Mouse (Mus musculus): Measurements from ENCODE around the gene Maneal. TPM values are rescaled to one million over a fixed set of nuclear protein-coding genes. Genes with fewer than 3 reads are reported as not detected.

Gene Maneal
- total RNA-seq, 1 experiment from 2014 or later = 6.4 TPM

DNA sequence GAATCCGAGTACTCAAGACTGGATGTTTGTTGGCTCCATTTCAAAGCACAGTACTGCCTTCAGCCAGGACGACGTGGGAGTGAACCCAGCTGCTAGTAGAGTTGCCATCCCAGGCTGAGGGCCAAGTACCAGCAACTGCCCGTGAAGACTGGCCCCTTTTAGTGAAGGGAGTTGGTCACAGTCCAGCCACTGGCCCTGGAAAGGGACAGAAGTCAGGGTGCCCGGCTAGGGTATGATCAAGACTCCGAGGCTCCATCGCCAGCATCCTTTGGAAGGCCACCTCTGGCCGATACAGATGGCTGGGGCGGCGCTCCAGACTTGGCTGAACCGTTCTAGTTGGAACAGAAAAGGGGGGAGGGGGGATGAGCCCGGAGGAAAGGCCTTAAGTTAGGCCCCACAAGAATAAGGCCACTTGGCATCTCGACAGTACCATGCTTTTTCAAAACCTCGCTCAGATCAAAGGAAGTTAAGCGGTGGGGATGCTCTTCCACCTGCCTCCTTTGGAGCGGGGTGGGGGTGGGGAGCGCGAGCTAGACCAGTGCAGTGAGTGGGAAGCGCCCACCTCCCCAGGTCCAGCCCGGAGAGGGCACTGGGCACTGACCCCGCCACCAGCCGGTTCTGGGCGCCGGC, 12.2 kb downstream of the Maneal start:
- peak; percentile 46 for DNase-seq

DNA sequence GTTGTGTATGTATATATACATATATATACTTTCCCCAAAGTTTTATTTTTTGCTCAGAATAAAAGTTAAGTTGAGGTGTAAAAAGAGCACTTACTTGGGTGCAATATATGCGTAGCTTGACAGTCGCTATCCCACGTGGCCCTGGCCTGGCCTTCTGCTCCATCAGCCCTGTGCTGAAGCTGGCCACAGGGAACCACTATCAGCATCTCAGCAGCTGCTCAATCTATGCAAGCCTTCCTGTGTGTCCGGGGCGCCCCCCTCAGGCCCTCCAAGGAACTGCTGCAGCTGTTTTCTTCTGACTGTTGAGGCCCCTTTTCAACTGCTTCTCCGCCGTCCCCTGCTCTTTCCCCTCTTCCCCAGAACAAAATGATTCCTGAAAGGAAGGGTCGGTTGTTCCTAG, 14.4 kb downstream of the Maneal start:
- peak; percentile 81 for DNase-seq

DNA sequence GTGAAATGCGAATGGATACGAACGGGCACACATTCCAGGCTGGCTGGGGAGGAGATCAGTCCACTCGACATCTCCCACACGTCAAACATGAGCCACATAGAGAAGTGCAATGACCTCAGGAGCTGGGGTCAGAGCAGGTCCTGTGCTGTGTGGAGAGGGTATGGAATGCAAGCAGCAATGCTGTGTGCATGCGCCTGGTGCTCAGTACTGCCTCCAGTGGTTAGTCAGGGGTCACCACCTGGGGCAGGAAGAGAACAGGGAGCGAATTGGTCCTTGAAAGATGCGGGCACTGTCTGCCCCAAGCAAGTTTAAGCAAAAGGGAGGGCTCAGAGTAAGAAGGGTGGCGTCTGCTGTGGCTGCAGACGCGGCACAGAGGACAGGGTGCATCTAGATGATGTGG, 18.5 kb downstream of the Maneal start:
- DNase-seq = peak; percentile 37

DNA sequence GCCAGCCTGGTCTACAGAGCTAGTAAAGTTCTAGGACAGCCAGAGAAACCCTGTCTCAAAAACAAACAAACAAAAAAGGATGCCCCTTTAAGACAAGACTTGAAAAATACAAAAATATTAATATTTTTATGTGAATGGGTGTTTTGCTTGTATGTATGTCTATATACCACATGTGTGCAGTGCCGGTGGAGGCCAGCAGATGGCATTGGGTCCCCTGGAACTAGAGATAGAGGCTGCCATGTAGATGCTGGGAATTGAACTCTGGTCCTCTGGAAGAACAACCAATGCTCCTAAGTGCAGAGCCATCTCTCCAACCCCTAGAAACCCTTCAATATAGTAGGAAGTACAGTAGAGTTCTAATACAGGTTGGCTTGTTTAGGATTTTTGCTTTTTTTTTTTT, 21.0 kb downstream of the Maneal start:
- no peak for DNase-seq

DNA sequence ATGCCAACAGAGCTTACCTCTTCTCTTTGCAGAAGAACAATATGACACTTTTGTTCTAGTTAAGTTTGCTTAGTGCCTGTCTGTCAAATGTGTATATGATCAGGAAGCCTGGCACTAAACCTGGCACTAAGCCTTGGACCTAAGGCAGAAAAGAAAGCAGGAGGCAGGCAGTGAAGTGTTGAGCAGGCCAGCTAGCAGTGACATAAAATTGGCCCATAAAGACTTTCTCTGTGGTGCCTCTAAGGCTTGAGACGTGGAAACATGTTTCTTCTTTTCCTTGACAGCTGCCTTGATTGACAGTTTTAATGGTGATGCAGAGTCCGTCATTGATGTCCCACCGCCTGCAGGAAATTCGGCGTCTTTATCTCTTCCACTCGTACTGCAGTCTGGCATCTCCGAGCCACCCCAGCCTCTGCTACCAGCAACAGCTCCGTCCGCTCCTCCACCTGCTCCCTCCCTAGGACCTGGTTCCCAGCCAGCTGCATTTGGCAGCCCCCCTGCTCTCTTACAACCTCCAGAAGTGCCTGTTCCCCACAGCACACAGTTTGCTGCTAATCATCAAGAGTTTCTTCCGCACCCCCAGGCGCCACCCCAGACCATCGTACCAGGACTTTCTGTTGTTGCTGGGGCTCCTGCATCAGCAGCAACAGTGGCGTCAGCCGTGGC, 23.8 kb downstream of the Maneal start:
- DNase-seq = no peak

DNA sequence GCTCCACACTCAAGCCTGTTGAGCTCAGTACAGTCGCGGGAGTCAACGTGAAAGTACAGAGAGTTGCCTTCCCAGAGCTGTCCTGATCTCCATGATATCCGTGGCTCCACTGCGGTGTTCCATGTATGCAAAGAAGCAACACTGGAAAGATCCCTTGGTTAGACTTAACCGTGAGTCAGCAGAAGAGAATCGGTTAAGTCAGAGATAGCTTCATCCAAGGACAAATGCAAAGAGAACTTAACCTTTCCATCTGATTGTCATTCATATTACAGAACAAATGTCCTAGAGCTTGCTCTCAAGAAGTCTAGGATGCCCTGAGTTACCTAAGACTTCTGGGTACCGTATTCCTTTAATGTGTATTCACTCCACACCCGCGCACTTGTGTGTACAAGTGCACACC, 29.2 kb downstream of the Maneal start:
- no peak for DNase-seq

DNA sequence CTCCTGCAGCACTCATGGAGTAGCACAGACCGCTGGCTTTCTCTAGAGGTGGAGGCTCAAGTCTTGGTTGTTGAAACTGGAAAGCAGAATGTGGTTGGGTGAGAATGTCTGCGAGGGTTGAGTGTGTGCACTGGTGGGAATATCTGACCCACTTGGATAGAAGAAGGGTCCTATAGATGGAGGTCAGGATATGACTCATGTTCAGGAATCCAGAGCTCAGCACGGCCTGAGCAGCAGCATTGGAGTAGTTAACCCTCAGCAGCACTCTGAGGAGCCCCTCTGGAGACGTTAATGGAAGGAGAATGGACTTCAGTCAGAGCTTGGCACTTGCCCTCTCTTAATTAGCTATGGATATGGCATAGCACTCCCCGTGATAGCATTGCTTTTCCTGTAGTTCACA, 32.3 kb downstream of the Maneal start:
- DNase-seq = no peak

DNA sequence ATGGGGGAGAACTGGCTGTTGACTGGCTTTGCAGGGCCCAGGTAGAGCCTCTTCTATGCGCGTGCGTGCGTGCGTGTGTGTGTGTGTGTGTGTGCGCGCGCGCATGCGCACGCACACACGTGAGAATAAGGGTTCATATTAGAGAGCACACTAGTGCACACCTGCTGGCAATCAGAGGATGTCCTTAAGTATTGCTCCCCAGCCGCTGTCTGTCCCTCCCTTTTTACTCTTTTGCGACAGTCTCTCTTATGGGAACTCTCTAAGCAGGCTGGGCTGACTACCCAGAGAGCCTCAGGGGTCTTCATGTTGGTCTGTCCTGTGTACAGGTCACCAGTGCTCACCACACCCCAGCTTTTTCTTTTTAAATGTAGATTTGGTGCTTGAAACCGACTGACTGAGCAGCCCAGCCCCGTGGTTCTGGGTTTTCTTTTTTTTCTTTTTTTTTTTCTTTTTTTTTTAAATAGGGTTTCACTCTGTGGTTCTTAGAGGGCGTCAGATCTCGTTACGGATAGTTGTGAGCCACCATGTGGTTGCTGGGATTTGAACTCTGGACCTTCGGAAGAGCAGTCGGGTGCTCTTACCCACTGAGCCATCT, 36.5 kb downstream of the Maneal start:
- DNase-seq = no peak

DNA sequence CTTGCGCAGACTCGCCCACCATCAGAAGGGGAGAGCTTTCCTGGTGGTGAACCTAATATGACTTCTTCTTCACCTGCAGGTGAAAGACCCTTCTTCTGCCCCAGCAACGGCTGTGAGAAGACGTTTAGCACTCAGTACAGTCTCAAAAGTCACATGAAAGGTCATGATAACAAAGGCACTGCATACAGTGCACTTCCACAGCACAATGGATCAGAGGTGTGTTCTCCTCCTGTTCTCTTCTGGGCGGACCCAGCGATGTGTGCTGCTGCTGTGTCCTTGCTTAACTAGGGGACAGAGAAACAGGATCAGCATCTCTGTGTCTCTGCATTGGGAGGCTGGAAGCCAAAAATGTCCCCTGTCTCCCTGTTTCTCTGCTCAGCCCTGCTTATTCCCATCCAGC, 37.0 kb downstream of the Maneal start:
- DNase-seq = no peak

DNA sequence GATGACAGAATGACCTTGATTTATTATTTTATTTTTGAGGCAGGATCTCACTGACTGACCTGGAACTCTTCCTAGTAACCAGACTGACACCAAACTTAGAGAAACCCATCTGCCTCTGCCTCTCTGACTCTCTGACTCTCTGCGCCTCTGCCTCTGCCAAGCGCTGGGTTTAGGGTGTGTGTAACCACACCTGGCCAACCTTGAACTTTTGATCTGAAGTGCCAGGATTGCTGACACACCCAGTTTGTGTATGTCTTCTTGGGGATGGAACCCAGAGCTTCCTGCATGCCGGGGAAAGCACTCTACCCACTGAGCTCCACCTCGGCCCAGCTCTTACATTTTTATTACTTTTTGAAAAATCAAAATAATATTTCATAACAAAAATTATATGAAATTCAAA, 43.1 kb downstream of the Maneal start:
- no peak for DNase-seq

DNA sequence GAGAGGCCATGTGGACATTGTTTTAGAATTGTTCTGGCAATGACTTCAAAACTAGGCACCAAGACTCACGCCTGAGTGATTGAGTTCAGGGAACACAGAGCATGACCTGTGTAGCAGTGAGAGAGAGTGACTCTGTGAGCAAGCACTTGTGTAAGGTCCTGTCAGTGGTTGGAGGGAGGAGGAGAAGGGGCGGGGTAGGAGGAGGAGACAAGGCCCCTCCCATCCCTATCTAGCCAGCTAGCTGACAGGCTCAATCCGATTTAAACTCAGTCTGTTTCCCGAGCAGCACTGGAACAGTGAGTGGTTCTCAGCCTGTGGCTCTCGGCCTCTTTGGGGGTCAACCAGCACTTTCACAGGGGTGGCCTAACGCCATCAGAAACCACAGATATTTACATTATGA, 44.2 kb downstream of the Maneal start:
- peak; percentile 52 for DNase-seq

DNA sequence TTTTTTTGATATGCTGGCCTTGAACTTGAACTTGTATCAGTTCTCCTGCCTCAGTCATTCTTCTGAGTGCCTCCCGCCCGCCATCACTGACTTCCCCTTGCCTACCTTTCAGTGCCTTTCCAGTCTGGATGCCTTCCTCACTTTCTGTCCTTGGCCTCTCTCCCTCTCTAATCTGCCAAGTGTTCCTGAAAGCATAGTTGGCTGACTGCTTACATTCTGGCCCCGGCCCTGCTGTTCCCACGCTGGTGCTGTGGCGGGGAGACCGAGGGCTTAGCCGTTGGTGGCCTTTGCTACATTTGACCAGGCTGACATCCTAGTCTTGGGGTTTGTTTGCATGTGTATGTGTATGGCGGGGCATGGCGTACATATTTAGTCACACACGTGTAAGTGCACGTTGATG, 46.1 kb downstream of the Maneal start:
- peak; percentile 26 for DNase-seq

DNA sequence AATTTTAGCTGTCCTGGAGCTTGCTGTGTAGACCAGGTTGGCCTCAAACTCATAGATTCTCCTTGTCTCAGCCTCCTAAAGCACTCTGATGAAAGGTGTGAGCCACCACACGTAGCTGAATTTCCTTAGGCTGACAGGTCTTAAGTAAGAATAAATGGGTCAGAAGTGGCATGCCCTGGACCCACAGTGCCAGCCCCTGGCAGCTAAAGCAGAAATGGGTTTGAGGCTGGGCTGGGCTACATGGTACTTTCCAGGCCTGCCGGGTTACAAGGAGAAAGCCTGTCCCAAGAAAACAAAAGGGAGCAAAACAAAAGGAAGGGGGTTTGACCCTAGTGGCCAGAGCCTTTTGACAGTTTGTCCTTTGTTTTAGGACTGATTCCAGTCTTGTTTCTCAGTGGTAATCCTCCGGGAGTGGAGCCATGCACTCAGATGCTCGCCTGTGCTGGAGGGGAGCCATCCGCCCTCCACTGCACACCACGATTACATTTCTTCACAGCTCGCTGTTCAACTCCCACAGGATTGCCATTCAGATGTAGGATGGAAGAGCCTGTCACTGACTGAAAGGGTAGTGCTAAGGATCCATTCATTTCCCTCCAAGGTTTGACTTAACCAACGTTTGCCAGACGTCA, 50.5 kb downstream of the Maneal start:
- DNase-seq = no peak

DNA sequence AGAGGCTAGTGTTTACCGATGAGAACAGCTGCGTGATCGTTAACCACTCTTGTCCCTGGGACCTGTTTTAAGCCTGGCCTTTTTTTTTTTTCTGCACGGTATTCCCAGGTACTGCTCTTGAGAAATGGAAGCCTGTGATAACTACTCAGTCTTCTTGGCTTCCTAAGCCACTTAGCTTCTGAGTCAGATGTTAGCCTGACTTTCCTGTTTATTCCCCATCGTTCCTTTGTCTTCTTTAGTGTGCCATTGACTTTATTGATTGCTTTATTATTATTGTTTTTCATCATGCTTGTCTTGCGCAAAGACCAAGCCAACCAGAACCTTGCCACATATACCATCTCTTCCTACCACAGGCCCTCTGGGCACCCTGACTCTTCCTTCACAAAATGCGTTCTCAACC, 51.9 kb downstream of the Maneal start:
- DNase-seq = no peak

DNA sequence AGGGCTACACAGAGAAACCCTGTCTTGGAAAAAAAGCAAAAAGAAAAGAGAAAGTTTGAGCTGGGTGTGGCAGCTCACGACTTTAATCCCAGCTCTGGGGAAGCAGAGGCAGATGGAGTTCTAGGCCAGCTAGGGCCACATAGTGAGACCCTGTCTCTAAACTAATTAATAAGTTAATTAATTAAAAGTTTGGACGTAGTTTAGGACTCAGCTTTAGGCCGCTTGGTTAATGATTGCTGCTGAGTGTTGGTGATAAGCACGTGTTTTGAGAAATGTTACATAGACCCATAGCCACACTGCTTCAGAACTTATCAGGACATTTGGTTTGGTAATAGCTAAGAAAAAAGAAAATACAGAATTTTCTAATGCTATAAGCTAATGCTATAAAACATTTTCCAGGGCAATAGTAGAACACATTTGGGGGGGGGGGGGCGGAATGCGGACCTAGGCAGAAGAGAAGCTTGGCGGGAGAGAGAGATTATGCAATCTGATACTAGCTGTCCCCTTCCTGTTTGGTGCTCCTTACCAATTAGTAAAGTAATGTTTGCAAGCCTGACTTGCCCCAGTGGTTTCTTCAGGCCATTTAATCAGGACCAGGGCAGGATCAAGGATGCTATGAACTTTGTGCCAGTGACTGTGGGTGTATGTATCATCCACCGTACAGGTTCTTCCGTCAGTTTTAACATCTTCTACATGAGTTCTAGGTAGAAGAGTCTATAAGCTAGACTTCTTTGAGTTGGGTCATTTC, 52.7 kb downstream of the Maneal start:
- DNase-seq = no peak

DNA sequence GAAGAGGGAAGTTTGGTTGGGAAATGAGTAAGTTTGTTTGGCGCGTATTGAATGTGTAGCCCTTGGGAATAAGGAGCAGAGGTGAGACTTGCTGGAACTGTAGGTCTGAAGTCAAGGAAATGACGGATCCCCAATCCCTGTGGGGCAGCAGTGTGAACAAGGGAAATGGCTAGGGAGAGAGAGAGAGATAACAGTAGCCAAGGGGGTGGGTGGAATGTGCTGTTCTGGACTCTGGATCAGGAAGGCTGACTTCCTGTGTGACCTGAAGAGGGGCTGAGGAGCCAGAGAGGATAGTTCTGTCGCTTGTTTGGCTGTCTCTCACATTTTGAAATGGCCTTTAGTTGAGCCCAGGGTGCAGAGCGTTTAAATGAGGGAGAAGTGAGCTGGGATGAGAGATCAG, 53.5 kb downstream of the Maneal start:
- no peak for DNase-seq

Other genes with a start within 250 kb of the Maneal start
- gene Pou3f1, start 205.4 kb downstream of the Maneal start, total RNA-seq (2021) = not detected in 2 replicates
- gene Utp11, start 168.6 kb downstream of the Maneal start, total RNA-seq (2021) = 38.1 and 43.0 TPM in 2 replicates
- gene Fhl3, start 161.5 kb downstream of the Maneal start, total RNA-seq (2021) = 6.7 and 8.7 TPM in 2 replicates
- gene Sf3a3, start 147.4 kb downstream of the Maneal start, total RNA-seq (2021) = 40.2 and 46.8 TPM in 2 replicates
- gene Inpp5b, start 120.3 kb downstream of the Maneal start, total RNA-seq (2021) = 20.9 and 24.8 TPM in 2 replicates
- gene Mtf1, start 60.1 kb downstream of the Maneal start, total RNA-seq (2021) = 20.4 and 22.5 TPM in 2 replicates
- gene Yrdc, start 11.5 kb downstream of the Maneal start, total RNA-seq (2021) = 35.0 and 48.6 TPM in 2 replicates
- 41.9 and 43.9 TPM in 2 replicates for gene 1110065P20Rik, start 11.0 kb downstream of the Maneal start, total RNA-seq (2021)
- 2.0 and 3.8 TPM in 2 replicates for gene Epha10, start 18.7 kb upstream of the Maneal start, total RNA-seq (2021)
- 17.5 and 18.0 TPM in 2 replicates for gene 9930104L06Rik, start 74.9 kb upstream of the Maneal start, total RNA-seq (2021)
- gene Cdca8, start 77.1 kb upstream of the Maneal start, total RNA-seq (2021) = 8.4 and 15.2 TPM in 2 replicates
- 2.3 and 3.3 TPM in 2 replicates for gene Rspo1, start 124.3 kb upstream of the Maneal start, total RNA-seq (2021)
- gene Gnl2, start 154.4 kb upstream of the Maneal start, total RNA-seq (2021) = 52.7 and 56.7 TPM in 2 replicates
- not detected in 2 replicates for gene Dnali1, start 203.5 kb upstream of the Maneal start, total RNA-seq (2021)
- 18.7 and 20.2 TPM in 2 replicates for gene Snip1, start 204.5 kb upstream of the Maneal start, total RNA-seq (2021)
- 34.2 and 36.9 TPM in 2 replicates for gene Meaf6, start 223.0 kb upstream of the Maneal start, total RNA-seq (2021)

All from adrenal gland, postnatal 25 days (tissue).